Mouse (Mus musculus) layer of hippocampus, postnatal 14 days (tissue): ENCODE measurements around the gene Mpp2. TPM values are rescaled to one million over a fixed set of nuclear protein-coding genes. Genes with fewer than 3 reads are reported as not detected.

ENCODE experiments used
- DNase-seq, 2 experiments: peaks; one replicate each; pipeline ENCODE4 v3.0.0; 2021 to 2022; ENCODE audit warnings: low spot score in 2 of 2, mixed read lengths in 1 of 2
- total RNA-seq, 2 experiments: library from RNA; stranded (reverse); gene quantifications; 2 replicates each; pipeline ENCODE4 v1.2.3; 2021

Mpp2 gene
- total RNA-seq, 2 experiments from 2014 or later: 139 to 144 TPM

DNA sequence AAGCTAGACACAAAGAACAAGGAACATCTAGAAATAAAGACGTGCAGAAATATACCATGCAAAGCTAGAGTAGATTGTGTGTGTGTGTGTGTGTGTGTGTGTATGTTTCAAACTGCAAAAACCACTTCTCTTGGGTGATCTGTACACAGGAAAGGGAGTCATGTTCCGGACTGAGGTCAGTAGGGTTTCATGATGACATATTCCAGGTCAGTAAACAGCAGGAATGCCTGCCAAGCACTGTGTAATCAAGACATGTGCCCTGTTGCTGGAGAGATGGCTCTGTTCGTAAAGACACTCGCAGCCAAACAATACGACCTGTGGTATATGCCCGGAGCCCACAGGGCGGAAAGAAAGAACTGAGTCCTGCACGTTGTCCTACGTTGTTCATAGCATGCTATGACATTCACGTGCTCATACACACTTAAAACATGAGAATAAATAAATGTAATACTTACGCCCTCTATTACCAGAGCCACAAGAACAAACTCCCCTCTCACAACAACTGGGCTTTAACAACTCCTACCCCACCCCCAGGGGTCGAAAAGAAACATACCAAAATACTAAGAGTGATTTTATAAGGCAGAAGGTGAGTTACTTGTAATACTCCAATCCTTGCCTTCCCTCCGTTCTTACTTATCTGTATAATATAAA, 48.7 kb downstream of the Mpp2 start:
- DNase-seq: no peak

DNA sequence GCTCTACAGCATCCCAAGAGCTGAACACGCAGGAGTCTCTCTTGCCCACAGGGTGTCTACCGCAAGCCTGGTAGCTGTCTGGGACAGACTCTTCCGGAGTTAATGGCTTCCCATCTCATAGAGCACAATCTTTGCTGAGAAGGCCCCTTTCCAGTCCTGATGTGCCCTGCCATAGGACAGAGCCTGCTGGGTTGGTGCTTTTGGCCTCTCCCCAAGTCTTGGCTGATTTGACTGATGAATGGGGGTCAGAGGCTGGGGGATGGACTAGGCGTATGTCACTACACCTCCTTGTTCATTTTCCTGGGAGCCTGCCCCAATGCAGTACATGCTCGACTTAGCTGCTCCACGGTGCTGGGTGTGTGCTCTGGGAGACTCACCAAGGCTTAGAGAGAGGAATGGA, 50.5 kb downstream of the Mpp2 start:
- DNase-seq: no peak

DNA sequence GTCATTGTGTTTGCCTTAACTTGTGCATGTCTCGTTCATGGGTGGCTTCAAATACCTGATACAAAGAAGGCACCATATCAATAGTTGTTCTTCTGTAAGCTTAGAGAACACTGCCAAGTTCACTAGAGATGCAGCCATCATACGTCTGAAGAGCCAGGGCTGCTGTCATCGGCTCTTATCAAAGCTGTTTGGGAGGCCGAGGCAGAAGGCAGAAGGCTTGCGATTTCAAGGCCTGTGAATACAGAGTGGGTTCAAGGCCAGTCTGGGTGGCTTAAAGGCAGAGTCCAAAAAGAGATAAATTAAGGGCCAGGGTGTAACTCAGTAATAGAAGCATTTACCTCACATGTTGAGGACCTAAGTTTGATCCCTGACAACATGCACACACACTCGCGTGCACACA, 52.0 kb downstream of the Mpp2 start:
- no peak for DNase-seq

DNA sequence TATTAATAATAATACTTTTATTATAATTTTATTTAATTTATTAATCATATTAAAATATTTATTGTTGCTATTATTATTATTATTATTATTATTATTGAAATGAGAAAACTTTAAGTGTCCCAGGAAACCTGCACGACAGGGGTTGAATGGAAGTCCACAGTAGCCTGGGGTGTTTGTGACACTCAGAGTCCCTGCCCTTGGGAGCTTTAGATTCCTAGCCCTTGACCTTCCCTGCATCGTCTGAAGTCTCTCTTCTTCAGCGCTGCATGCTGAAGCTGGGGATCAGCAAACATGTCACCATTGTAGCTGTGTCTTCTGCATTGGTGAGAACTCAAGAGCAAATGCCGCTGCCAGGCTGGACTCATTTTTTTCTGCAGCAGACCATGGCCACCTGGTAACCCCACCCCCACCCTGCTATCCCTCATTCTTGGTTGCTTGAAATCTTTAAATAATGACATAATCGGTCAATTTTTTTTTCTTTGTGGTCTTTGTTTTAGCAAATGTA, 52.8 kb downstream of the Mpp2 start:
- DNase-seq: no peak

DNA sequence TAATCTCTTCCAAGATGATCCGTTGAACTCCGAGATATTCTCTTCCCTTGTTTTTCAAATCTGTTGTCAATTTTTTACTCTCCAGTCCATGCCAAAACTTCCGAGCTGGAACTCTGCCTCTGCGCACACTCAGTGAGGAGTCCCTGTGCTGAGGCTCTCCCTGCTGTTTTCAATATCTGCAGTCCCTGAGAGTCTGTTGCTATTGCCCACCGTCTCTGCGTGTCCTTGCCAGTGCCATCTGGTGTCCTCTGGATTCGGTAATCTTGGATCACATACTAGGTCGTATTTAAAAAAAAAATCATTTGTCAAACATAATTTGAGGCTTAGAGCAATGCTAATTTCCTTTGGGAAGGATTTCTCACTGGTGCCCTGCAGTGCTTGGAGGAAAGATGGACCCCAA, 53.4 kb downstream of the Mpp2 start:
- DNase-seq: peak; percentile 59 to 79

DNA sequence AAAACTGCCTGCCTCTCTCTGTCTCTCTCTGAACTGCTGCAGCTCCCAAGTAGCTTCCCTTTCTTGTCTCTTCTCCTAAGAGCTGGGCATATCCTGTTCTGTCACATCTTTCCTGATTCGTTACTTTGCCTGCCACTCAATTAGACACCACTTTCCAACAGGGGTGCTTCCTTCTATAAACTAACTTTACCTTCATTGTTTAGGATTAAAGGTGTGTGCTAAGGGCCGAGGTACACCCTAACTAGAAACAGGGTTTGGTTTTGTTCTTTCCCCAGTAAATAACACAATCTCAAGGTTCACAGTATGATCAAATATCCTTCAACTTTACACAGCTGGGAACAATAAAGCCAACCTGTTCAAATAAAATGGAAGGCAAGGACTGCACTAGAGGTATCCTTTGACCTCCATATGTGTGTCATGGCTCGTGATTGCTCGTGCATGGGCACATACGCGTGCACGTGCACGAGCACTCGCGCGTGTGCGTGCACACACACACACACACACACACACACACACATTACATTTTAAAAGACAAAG, 55.2 kb downstream of the Mpp2 start:
- DNase-seq: no peak

DNA sequence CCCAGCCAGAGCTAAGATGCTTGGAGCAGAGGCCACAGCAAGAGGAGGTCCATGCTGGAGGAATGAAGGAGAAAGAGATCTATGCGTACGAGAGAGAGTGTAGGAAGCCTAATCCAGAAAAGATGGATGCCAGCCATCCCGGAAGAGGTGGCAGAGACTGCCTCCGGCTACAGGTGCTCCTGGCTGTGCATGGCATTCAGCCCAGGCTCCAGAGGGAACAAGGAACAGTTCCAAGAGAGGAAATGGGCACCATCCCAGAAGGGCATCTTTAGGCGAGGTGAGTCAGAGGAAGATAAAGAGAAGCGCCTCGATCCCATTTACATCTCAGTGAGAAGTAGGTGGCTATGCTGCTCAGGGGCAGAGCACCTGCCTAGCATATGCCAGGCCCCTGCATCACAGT, 57.2 kb downstream of the Mpp2 start:
- no peak for DNase-seq

DNA sequence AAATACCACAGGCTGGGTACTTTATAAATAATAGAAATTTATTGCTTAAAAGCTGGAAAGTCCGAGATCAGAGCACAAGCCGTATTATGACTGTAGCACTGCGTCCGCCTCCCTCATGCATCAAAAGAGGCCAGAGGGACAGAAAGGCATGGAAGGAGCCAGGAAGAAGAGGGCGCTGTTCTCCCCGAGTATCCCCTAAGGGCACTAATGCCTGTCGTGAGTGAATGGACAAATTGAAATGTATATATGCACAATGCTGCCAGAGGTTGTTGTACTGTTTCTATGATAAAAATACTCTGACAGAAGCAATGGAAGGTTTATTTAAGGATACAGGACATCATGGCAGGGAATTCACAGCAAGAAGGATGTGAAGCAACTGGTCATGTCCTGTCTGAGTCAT, 58.3 kb downstream of the Mpp2 start:
- DNase-seq: no peak

DNA sequence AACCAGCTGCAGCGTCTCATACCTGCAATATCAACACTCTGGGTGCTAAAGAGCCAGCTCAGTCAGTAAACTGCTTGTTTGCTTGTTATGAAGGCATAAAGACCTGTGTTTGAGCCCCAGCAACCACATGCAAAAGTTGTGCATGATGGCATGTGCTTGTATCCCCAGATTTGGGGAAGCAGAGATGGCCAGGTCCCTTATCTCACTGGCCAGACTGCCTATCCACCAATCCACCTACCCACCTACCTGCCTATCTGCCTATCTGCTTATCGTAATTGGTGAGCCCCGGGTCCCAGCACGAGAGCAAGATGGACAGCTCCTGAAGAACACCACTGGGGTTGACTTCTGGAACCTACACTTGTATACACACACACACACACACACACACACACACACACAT, 59.0 kb downstream of the Mpp2 start:
- no peak for DNase-seq

DNA sequence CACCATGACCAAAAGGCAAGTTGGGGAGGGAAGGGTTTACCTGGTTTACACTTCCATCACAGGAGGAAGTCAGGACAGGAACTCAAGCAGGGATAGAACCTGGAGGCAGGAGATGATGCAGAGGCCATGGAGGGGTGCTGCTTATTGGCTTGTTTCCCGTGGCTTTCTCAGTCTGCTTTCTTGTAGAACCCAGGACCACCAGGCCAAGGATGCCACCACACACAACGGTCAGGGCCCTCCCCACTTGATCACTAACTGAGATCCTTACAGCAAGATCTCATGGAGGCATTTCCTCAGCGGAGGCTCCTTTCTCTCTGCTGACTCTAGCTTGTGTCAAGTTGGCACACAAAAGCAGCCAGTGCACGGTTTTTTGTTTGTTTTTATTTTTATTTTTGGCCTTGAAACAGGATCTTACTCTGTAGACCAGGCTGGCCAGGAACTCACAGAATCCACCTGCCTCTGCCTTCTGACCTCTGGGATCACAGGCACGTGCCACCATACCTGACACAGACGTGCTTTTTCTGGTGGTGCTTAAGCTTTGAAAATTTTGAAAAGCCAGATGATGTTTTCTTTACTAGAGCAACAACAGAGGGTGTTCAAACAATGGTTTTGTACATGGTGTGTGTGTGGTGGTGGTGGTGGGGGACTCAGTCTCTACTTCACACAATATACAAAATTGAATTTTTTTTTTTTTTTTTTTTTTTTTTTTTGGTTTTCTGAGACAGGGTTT, 60.1 kb downstream of the Mpp2 start, which contains the start of gene Mpp3:
Gene Mpp3 (minus strand): TSS at position 375 of the 730 bp plus-strand sequence.
- DNase-seq: no peak

DNA sequence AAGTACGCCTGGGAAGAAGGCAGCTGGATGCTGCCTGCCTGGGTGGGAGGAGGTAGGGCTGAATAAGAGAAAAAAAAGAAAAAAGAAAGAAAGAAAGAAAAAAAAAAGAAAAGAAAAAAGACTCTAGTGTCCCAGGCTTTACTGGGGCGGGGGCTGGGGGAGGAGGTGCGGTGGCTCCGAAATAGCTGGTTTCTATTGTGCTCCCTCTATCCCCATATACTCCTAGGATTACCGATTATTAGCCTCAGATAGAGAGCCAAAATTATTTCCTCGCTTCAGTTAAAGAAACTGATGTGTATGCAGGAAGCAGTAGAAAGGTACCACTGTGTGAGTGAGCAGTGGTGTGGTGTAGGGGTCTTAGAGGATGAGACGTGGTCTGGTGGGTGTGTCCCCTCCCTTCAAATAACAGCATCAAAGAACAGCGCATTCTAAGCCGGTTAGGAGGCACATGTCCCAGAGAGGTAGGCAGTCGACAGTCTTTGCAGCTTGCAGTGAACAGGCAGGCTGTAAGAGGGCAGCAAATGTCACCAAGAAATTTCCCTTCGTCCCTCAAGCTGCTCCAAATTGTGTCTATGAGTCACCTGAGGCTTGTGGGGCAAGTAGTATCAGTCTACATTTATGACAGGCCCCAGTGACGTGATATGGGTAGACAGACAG, 60.8 kb downstream of the Mpp2 start:
- DNase-seq: no peak

DNA sequence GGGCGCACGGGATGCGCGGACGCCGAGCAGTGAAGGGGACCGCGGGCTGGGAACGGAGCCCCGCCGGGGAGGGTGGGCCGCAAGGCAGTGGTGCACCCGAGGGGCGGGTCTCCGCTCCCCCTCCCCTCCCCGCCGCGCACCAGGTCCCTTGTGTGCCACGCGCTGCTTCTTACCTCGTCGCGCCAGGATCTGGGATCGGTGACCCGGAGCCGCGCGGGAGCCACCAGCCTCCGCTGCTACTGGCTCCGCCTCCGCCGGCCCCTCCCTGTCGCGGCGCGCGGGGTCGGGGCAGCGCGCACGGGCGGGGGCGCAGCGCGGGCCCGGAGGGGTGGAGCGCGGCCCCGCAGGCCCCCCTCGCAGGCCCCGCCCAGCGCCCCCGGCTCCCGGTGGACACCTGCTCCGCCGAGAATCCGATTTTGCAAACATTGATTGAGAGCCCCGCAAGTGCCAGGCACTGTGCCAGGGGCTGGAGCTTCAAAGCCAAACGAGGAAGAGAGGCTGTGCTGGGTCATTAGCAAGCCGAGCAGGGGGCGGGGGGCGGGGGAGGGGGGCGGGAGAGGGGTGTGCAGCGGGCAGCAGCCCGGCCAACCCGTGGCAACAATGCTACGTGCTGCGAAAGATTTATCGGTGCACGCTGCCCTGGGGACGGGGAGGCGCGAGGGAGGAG, 61.5 kb downstream of the Mpp2 start:
- peak; percentile 68 to 73 for DNase-seq

DNA sequence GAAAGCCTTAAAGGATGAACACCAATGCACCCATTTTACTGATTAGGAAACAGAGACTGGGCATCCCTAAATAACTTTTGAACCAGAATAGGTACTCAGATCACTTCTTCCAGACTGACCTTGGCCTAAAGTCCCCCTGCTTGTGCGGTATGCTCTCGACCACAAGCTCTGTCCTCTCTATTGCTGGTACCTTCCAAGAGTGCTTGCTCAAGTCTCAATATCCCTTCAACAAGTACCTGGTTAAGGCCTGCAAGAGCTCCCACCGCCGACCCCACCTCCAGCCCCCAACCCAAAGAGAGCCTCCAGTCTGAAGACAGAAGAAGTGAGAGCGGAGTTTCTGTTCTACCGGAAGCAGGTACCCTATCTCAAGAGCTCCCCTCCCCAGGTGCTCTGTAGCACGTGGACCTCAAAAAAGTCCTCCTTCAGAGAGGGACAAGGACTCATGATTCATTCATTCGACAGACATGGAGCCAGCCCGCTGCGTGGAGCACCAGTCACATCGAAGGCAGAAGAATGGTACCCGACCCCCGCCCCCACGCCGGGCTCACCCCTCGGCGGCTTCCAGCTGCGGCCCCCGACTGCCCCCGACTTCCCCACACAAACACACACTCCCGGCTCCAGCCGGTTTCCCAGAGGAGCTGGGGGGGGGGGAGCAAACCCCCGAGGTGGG, 62.2 kb downstream of the Mpp2 start:
- DNase-seq: no peak

DNA sequence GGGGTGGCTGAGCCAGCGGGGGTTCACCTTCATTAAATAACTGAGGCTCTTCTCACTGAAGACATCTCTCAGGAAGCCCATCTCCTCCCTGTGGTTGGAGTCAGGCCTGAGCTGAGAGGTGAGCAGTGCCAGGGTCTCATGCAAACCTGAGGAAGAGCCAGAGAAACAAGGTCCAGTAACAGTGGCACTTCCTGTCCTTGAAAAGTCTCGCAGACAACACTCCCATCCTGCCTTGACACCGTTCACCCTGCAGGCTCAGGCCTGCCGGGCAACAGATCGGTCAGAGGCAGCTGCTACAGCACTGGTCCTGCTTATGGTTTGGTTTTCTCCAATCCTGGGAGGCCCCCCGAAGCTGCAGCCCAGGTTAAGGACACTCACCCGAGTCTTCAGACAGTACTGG, 63.0 kb downstream of the Mpp2 start:
- DNase-seq: no peak

DNA sequence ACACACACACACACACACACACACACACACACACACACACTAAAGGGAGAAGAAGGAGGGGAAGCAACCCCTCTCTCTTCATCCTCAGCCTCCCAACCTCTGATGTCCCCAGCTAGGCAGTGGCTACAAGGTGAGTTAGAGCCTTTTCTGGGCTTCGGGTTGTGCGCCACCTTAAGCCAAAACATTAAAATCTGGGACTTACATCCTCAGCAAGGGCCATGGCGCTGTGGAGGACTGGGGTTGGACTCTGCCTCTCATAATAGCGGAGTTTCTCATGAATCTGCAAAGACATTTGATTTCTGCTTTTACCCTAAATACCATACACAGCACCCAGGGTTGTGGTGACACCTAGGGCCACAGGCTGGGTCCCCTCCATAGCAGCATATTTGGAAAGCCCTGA, 63.4 kb downstream of the Mpp2 start:
- no peak for DNase-seq

DNA sequence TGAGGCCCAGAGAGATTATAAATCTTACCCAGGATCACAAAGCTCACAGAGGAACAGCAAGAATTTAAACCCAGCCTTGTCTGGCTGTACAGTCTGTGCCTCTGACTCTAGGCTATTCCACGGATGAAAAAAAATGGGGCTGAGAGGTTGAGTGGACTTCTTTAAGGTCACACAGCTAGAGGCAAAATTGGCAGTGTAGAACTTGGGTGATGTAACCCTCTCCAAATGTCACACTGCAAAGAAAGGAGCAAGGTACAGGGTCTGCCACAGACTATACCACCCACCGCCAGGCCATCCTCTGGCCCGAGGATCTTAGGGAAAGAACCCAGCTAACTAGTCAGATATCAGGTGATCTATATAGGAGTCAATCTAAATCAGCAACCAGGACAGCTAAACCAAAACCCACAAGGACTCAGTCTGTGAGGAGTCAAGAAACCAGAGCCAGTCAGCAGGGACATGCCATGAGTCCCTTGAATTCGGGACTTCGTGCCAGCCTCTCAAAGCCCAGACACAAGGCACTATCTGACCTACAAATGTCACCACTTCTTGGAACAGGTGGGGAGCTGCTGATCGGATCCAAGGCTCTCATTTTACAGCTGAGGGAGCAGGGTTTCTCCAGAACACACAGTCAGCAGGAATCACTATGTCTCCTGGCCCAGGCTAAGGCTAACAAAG, 64.1 kb downstream of the Mpp2 start:
- DNase-seq: no peak

DNA sequence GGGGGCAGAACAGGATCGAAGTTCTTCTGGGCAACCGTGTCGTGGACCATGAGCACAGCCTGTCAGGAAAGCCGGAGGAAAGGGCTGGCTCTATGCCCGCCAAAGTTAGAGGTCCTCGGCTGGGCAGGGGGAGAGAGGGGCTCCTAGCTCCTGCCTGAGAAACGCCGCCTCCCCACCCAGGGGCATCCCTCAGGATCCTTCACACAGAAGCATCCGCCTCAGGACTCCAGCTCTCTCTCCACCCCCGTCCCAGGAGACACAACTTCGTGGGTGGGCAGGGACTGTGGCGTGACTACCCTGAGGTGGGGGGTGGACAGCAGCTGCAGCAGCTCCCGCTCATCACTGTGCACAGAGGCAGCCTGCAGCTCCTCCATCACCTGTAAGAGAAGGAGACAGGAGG, 64.9 kb downstream of the Mpp2 start:
- DNase-seq: no peak

DNA sequence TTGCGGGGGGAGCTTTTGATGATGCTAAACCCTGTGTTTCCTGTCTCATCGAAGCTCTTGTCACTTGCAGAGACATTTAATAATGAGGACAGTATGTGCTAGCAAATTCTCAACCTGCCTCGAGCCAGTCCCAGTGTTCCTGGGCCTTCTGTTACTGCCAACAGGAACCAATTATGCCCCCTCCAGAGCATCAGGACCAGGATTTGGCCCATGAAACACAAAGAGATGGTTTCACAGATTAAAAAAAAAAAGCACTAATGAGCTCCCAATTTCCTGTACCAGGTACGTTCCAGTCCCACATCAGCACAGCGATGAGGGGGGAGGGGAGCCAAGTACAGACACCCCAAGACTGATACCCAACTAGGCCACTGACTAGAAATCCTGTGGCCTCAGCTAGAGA, 67.1 kb downstream of the Mpp2 start:
- no peak for DNase-seq

DNA sequence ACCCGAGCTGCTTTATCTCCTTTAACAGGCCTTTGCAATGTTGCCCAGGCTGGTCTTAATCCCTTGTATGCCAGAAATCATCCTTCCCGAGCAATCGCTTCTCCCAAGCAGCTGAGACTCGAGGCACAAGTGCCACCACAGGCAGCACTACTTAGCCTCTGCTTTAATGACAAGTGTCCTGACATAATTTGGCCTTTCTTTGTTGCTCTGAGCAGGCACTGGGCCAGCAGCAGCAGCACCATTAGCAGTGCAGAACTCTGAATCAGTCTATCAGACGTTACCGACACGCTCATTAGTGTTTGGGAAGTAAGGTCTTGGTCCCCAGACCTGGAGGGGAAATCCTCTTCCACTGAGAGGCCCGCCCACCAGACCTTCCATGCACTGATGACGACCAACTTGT, 68.6 kb downstream of the Mpp2 start:
- DNase-seq: no peak

DNA sequence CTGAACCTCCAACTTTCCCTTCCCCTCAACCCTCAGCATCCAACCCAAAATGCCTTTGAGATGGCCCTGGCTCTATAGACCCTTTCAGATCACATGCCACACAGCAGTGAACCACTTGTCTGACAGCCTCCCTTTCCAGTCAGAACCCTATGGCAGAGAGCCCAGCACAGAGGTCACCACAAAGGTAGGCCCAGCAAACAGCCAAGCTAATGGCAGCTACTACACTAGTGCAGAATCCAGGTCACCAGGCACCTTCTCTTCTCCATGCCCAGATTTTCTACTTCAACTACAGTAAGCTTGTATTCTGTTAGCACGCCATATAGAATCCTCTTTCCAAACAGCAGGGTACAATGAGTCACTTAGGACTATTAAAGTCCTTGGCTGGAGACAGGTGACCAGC, 72.2 kb downstream of the Mpp2 start:
- no peak for DNase-seq
